Mouse (Mus musculus): Measurements from ENCODE around the gene Cars2. TPM values are rescaled to one million over a fixed set of nuclear protein-coding genes. Genes with fewer than 3 reads are reported as not detected.

Gene Cars2
- polyA plus RNA-seq, 1 experiment from 2014 or later = 25.3 TPM

DNA sequence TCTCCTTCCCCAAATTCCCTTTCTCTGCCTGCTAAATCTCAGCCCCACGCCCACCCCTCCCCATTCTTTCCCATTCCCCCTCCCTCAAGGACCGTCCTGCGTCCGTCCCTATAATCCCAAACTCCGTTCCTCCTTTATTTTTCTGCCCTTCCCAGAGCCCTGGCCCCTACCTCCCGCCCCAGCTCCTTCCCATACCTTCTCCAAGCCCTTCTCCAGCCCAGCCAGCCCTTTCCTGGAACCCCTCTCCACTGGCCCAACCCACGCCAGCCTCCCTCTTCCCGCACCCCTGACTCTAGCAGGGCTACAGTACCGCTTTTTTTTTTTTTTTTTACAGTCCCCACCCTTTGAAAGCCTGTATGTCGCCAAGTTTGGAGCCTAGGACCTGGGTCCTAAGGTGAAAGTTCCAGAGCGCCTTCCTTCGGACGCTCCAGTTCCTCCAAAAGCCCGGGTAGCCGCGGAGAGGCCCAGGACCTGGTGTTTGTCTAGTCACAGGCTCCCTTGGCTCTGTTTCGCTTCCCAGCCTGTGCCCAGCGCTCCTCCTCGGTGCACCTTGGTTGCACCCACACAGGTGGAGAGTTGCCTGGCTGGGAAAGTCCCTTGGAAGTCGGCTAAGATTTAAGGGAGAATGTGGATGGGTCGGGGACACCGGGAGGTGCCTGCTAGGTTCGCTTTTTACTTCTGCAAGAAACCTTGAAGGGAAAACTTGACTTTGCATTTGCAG is 71.6 kb downstream of the Cars2 start:
- no peak overlapping the region for H3K27ac ChIP-seq (ENCODE audit: low read depth)
- H3K27me3 ChIP-seq (ENCODE audit: insufficient read depth, low read length) = peaks cover 39% of the 10 kb centered on the region
- peak overlapping the region; percentile 62 for H3K4me3 ChIP-seq (ENCODE audit: low read depth, low read length)
- no peak overlapping the region; the same call in 1 of the 2 replicates for H3K9ac ChIP-seq
- ATAC-seq (ENCODE audit: insufficient read depth) = no peak
- no peak for TF ChIP-seq CTCF (IDR thresholded peaks at IDR 0.05; ENCODE audit: low read depth)
- WGBS = 3% methylated on average over 23 of the region's 23 CpGs
- no peaks in the 10 kb centered on the region for H3K9me3 ChIP-seq (ENCODE audit: low read depth, low read length)
- DNase-seq = no peak
- peaks cover 4% of the 10 kb centered on the region; the same call in 1 of the 2 replicates for H3K4me1 ChIP-seq (ENCODE audit: insufficient read depth)
- H3K36me3 ChIP-seq (ENCODE audit: insufficient read depth) = no peaks in the 10 kb centered on the region
- peak overlapping the region; percentile 100 for H3K4me2 ChIP-seq

DNA sequence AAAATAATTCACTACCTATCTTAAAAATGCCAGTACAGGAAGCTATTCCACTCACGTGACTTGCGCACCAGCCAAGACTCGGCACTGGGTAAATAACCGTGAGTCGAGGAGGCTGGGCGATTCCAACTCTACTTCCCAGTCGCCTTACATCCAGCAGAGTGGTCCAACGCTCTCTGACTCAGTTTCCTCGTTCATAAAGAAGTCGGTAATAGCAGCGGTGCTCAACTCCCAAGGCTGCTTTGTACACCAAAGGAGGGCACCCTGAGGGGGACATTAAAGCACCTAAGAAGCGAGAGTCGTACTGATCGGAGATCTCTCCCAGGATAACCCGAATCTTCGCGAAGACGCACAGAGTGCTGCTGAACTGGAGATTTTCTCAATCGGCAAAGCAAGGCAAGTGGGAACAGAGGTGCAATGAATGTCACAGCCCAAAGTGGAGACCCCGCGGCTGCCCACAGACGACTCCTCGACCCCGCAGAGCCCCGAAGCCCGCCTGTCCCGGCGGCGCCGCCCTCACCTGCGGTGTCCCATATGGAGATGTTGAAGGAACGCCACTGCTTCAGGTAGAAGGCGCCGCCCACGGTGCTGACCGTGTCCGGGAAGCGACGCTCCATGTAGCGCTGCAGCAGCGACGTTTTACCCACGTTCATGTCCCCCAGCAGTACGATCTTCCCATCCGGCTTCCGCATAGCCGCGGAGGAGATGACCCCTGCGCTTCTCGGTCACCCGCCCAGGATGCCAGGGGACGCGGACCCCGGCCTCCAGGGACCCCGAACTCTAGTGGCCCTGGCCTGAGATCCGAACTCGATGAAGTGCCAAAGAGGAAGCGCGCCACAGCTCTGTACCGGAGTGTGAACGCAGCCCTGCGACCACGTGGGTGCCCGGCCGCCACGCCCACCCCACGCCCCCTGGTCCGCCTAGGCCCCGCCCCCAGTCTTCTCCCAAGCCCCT is 72.5 kb downstream of the Cars2 start, which contains the start of gene Rab20:
Gene Rab20, minus strand, starts transcription at position 900 of the 951 bp plus-strand sequence.
- Histone ChIP-seq H3K4me3 (ENCODE audit: low read depth, low read length) (peak within 1 kb of the TSS; percentile 62), H3K4me1 (ENCODE audit: insufficient read depth) (peaks cover 13% of the 10 kb centered on the region; the same call in 1 of the 2 replicates), H3K27me3 (ENCODE audit: insufficient read depth, low read length) (peaks cover 39% of the 10 kb centered on the region), H3K9ac (peak within 1 kb of the TSS; percentile 52), H3K36me3 (ENCODE audit: insufficient read depth) (no peaks in the 10 kb centered on the region), H3K9me3 (ENCODE audit: low read depth, low read length) (no peaks in the 10 kb centered on the region), H3K27ac (ENCODE audit: low read depth) (peak within 1 kb of the TSS; percentile 85), H3K4me2 (peak within 1 kb of the TSS; percentile 100)
- WGBS = 1% methylated on average over 64 of the region's 69 CpGs
- no peak for TF ChIP-seq CTCF (IDR thresholded peaks at IDR 0.05; ENCODE audit: low read depth)
- DNase-seq = peak; percentile 81
- ATAC-seq (ENCODE audit: insufficient read depth) = peak; percentile 75

DNA sequence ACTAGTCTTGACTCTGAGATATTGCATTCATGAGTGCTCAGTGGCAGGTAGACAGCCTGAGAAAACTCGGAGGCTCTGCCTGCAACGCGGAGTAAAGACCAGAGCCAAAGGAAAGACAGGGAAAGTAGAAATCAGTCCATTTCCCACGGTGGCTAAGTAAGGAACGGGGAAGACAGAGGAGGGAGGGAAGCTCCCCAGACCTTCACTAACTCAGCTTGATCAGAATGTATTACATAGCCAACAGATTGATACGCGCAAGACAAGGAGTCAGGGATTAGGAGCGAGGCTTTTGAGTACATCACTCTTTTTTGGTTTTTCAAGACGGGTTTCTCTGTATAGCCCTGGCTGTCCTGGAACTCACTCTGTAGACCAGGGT is 73.4 kb downstream of the Cars2 start:
- Histone ChIP-seq H3K27me3 (ENCODE audit: insufficient read depth, low read length) (peaks cover 39% of the 10 kb centered on the region), H3K4me1 (ENCODE audit: insufficient read depth) (peaks cover 14% of the 10 kb centered on the region; the same call in 1 of the 2 replicates), H3K27ac (ENCODE audit: low read depth) (peak overlapping the region; percentile 85), H3K9me3 (ENCODE audit: low read depth, low read length) (no peaks in the 10 kb centered on the region), H3K9ac (peak overlapping the region; percentile 9), H3K36me3 (ENCODE audit: insufficient read depth) (no peaks in the 10 kb centered on the region), H3K4me3 (ENCODE audit: low read depth, low read length) (peak overlapping the region; percentile 62), H3K4me2 (peak overlapping the region; percentile 100)
- ATAC-seq (ENCODE audit: insufficient read depth) (no peak), DNase-seq (no peak)
- 4% methylated on average over 9 of the region's 9 CpGs for WGBS
- TF ChIP-seq CTCF (IDR thresholded peaks at IDR 0.05; ENCODE audit: low read depth) = no peak

DNA sequence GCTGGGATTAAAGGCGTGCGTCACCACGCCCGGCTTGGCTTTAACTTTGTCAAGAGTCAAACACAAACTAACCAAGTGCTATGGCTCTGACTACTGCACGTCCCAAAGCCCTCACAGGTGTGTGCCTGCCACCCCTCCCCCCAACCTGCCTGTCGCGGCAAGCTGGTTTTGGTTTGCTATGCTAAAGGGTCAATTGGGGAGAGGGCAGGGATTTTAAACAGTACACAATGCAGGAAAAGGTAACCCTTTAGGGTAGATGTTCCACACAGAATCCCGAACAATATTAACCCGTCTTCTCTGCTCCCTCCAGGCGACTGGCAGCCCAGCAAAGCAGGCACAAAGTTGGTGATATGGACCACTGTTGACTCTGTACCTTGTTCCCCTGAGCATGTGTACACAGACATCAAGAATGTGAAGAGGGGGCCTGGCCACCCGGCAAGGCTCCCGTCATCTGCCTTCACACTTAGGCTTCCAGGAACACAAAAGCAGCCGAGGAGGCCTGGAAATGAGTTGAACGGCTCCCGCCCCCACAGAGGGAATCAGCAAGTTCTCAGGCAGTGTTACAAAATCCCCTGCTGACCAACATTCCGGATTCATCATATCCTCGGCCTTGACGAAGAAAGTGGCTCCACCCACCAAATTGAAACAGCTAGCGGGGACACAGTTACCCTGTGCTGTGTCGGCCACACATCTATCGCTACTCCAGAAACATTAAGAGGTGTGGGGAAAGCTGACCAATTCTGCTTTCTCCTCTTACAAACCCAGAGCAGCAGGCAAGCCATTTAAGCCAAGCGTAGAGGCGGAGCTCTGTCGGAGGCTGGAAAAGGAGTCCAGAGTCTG is 74.0 kb downstream of the Cars2 start:
- peak overlapping the region; percentile 11 for H3K9ac ChIP-seq
- no peak for TF ChIP-seq CTCF (IDR thresholded peaks at IDR 0.05; ENCODE audit: low read depth)
- H3K27me3 ChIP-seq (ENCODE audit: insufficient read depth, low read length) = peaks cover 39% of the 10 kb centered on the region
- DNase-seq (peak; percentile 80), ATAC-seq (ENCODE audit: insufficient read depth) (peak; percentile 58)
- peak overlapping the region; percentile 100 for H3K4me2 ChIP-seq
- no peaks in the 10 kb centered on the region for H3K36me3 ChIP-seq (ENCODE audit: insufficient read depth)
- peak overlapping the region; percentile 62 for H3K4me3 ChIP-seq (ENCODE audit: low read depth, low read length)
- H3K27ac ChIP-seq (ENCODE audit: low read depth) = peak overlapping the region; percentile 85
- WGBS = 7% methylated on average over 24 of the region's 24 CpGs
- H3K9me3 ChIP-seq (ENCODE audit: low read depth, low read length) = no peaks in the 10 kb centered on the region
- H3K4me1 ChIP-seq (ENCODE audit: insufficient read depth) = peaks cover 14% of the 10 kb centered on the region; the same call in 1 of the 2 replicates

DNA sequence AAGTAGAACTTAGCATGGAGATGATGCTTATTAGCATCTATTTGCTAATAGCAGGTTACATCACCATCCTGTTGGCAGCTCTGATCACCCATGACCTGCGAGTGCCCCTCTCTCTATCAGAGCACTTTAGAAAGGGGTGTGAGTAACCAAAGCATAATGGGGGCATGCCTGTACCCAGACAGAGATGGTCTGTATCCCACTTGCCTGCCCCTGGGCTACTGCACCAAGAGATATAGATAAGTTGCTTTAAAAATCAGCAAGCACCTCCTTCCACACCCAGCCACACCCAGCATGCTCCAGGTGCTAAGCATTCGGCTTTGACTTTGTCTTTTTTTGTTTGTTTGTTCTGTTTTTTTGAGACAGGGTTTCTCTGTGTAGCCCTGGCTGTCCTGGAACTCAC is 74.7 kb downstream of the Cars2 start:
- peak overlapping the region; percentile 85 for H3K27ac ChIP-seq (ENCODE audit: low read depth)
- peak overlapping the region; percentile 100 for H3K4me2 ChIP-seq
- WGBS = 17% methylated on average over 2 of the region's 2 CpGs
- H3K27me3 ChIP-seq (ENCODE audit: insufficient read depth, low read length) = peaks cover 39% of the 10 kb centered on the region
- H3K36me3 ChIP-seq (ENCODE audit: insufficient read depth) = no peaks in the 10 kb centered on the region
- H3K9me3 ChIP-seq (ENCODE audit: low read depth, low read length) = no peaks in the 10 kb centered on the region
- no peak for TF ChIP-seq CTCF (IDR thresholded peaks at IDR 0.05; ENCODE audit: low read depth)
- DNase-seq = no peak
- H3K4me1 ChIP-seq (ENCODE audit: insufficient read depth) = peaks cover 14% of the 10 kb centered on the region; the same call in 1 of the 2 replicates
- H3K9ac ChIP-seq = no peak overlapping the region
- H3K4me3 ChIP-seq (ENCODE audit: low read depth, low read length) = peak overlapping the region; percentile 62; the same call in 1 of the 2 replicates
- no peak for ATAC-seq (ENCODE audit: insufficient read depth)

DNA sequence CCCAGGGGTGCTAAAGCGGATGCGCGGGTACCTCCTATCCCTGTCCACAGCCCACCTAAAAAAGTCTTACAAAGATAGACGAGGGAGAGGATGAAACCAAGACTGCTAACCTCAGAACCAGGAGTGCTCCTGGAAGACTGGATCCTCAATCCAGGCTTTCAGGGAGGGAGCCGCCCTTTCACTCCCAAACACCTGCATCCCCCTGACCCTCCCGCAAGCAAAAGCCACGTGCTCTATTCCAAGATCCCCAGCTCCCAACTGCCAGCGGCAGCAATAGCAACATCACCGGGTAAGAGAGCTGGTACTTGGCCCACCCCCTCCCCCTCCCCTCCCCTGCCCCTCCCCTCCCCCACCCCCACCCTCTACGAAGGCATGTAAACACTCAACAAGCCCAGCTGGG is 75.2 kb downstream of the Cars2 start:
- no peak overlapping the region for H3K9ac ChIP-seq
- 10% methylated on average over 9 of the region's 10 CpGs for WGBS
- DNase-seq (no peak), ATAC-seq (ENCODE audit: insufficient read depth) (no peak)
- 0 out of 2 replicates have a peak overlapping the region, but pooled peaks have one; percentile 50 for H3K27ac ChIP-seq (ENCODE audit: low read depth)
- peak overlapping the region; percentile 3; the same call in 1 of the 2 replicates for H3K4me3 ChIP-seq (ENCODE audit: low read depth, low read length)
- peaks cover 39% of the 10 kb centered on the region for H3K27me3 ChIP-seq (ENCODE audit: insufficient read depth, low read length)
- H3K4me1 ChIP-seq (ENCODE audit: insufficient read depth) = peaks cover 14% of the 10 kb centered on the region; the same call in 1 of the 2 replicates
- peak overlapping the region; percentile 39 for H3K4me2 ChIP-seq
- no peak for TF ChIP-seq CTCF (IDR thresholded peaks at IDR 0.05; ENCODE audit: low read depth)
- H3K9me3 ChIP-seq (ENCODE audit: low read depth, low read length) = no peaks in the 10 kb centered on the region
- no peaks in the 10 kb centered on the region for H3K36me3 ChIP-seq (ENCODE audit: insufficient read depth)
